Mouse (Mus musculus) lung, embryonic 14.5 days (tissue): ENCODE results near the gene Cherp. TPM values are rescaled to one million over a fixed set of nuclear protein-coding genes. Genes with fewer than 3 reads are reported as not detected.

Experiments
- ATAC-seq: fragments of 200-750 bp; cut with Nextera tagmentation; 2 replicates; pipeline ENCODE4 v1.8.0; 2017; ENCODE audit warnings: mild to moderate bottlenecking, moderate TSS enrichment, moderate library complexity; ENCODE audit not compliant: insufficient read depth
- DNase-seq: peaks from one replicate; pipeline ENCODE4 v3.0.0-alpha.2; 2015
- H3K27ac ChIP-seq: fragments of 300-500 bp; sonication (generic); 2 replicates; pipeline ENCODE4 v1.5.1; 2014; ENCODE audit warnings: low read depth, mild to moderate bottlenecking, moderate library complexity
- H3K27me3 ChIP-seq: fragments of 300-500 bp; sonication (generic); 2 replicates; pipeline ENCODE4 v1.6.1; 2014; ENCODE audit warnings: low read length, control low read depth; ENCODE audit not compliant: insufficient read depth
- H3K36me3 ChIP-seq: fragments of 300-500 bp; sonication (generic); 2 replicates; pipeline ENCODE4 v1.6.1; 2014; ENCODE audit warnings: control low read depth; ENCODE audit not compliant: insufficient read depth
- H3K4me1 ChIP-seq: fragments of 300-500 bp; sonication (generic); 2 replicates; pipeline ENCODE4 v1.6.1; 2014; ENCODE audit warnings: antibody characterized with exemption, control low read depth; ENCODE audit not compliant: insufficient read depth
- H3K4me2 ChIP-seq: fragments of 300-500 bp; sonication (generic); 2 replicates; pipeline ENCODE4 v1.6.1; 2014; ENCODE audit warnings: mild to moderate bottlenecking
- H3K4me3 ChIP-seq: fragments of 300-500 bp; sonication (generic); 2 replicates; pipeline ENCODE4 v1.5.1; 2014; ENCODE audit warnings: low read depth, low read length
- H3K9ac ChIP-seq: fragments of 300-500 bp; sonication (generic); 2 replicates; pipeline ENCODE4 v1.6.1; 2014
- H3K9me3 ChIP-seq: fragments of 300-500 bp; sonication (generic); 2 replicates; pipeline ENCODE4 v1.6.1; 2016; ENCODE audit warnings: low read depth, low read length, control low read depth
- CTCF ChIP-seq: IDR thresholded peaks from 2 replicates; pipeline ENCODE4 v1.5.1; 2016; ENCODE audit warnings: antibody characterized with exemption, low read depth
- WGBS: fragments of 180-500 bp; shearing (Covaris S2); extraction: QIAGEN DNeasy Blood & Tissue Kit; methylation state at CpG from one replicate; pipeline ENCODE4 v1.1.7; 2014; 5-methylcytosine and 5-hydroxymethylcytosine counted together
- polyA plus RNA-seq: library from polyadenylated mRNA; unstranded; fragments of >200 nt; fragmentation: Nextera tagmentation; extraction: Ambion mirVana; gene quantifications from 2 replicates; pipeline ENCODE4 v1.2.1, GENCODE M21; 2014

The Cherp gene
- polyA plus RNA-seq, 1 experiment from 2014 or later, result 80.2 TPM

DNA sequence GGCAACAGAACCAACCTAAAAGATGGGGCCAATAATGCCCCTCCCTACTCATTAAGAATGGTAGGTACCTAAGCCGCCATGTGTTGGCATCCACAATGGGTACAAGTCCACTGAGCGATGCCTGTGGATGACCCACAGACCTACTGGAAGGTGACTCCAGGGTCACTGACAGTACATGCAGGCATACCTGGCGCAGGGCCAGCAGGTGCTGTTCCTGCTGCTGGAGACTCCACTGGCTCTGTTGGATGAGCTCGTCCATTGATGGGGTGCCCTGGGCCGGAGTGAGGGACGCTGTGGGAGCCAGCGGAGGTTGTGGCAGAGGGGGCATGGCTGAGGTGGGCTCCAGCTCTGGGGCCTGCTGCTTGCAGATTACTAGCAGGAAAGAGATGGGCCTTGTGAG lies 4.3 kb downstream of the Cherp start:
- H3K9me3 ChIP-seq, result no peaks in the 10 kb centered on the region
- WGBS, result 93% methylated on average over 7 of the region's 7 CpGs
- H3K4me1 ChIP-seq, result no peaks in the 10 kb centered on the region; the same call in 1 of the 2 replicates
- ATAC-seq (no peak), DNase-seq (no peak)
- TF ChIP-seq CTCF, result no peak
- no peak overlapping the region for H3K9ac ChIP-seq
- no peak overlapping the region for H3K27ac ChIP-seq
- H3K4me2 ChIP-seq, result no peak overlapping the region
- no peaks in the 10 kb centered on the region for H3K27me3 ChIP-seq
- peaks cover 78% of the 10 kb centered on the region for H3K36me3 ChIP-seq
- H3K4me3 ChIP-seq, result no peak overlapping the region

DNA sequence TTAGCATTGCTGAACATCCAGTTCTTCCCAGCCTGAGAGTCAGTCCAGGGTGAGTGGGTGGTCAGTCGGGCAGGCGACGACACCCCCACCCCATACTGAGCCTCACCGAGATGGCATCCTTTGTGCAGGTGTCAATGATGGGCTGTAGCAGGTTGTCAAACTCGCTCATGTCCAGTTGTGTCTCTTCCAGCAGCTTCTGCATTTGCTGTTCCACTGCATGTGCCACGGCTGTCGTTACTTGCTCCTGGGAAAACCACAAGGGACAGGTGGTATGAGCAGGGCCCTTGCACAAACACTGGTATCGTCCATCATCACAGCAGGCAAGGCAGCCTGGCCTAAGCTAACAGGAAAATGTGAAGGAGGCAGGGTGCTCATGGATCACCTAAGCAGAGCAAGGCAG lies 5.0 kb downstream of the Cherp start:
- no peaks in the 10 kb centered on the region for H3K27me3 ChIP-seq
- peaks cover 85% of the 10 kb centered on the region for H3K36me3 ChIP-seq
- no peaks in the 10 kb centered on the region; the same call in 1 of the 2 replicates for H3K4me1 ChIP-seq
- ATAC-seq, result no peak
- no peak overlapping the region for H3K27ac ChIP-seq
- WGBS, result 87% methylated on average over 8 of the region's 8 CpGs
- H3K9ac ChIP-seq, result no peak overlapping the region
- H3K4me3 ChIP-seq, result no peak overlapping the region
- H3K9me3 ChIP-seq, result no peaks in the 10 kb centered on the region
- no peak for DNase-seq
- H3K4me2 ChIP-seq, result no peak overlapping the region
- no peak for TF ChIP-seq CTCF

DNA sequence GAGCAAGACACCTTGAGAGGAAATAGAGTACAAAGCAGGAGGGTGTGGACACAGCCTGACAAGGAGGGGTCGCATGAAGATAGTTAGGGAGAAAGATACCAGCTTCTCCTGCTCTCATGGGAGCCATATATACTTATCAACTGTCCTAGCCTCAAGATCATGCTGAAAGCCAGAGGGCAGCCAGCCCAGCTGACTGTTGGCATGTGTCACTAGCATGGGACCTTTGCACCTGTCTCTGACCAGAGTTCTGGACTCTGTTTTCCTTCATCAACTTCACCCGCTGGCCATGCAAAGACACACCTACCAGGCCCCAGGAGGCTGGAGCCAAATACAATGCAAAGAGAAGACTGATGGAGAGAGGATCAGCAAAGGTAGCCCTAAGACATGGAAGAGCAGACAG lies 5.8 kb downstream of the Cherp start:
- 94% methylated on average over 2 of the region's 2 CpGs for WGBS
- Histone ChIP-seq H3K36me3 (peaks cover 92% of the 10 kb centered on the region), H3K9me3 (no peaks in the 10 kb centered on the region), H3K4me3 (no peak overlapping the region), H3K27ac (no peak overlapping the region), H3K4me1 (no peaks in the 10 kb centered on the region; the same call in 1 of the 2 replicates), H3K27me3 (no peaks in the 10 kb centered on the region), H3K4me2 (no peak overlapping the region), H3K9ac (no peak overlapping the region)
- no peak for DNase-seq
- no peak for ATAC-seq
- TF ChIP-seq CTCF, result no peak

DNA sequence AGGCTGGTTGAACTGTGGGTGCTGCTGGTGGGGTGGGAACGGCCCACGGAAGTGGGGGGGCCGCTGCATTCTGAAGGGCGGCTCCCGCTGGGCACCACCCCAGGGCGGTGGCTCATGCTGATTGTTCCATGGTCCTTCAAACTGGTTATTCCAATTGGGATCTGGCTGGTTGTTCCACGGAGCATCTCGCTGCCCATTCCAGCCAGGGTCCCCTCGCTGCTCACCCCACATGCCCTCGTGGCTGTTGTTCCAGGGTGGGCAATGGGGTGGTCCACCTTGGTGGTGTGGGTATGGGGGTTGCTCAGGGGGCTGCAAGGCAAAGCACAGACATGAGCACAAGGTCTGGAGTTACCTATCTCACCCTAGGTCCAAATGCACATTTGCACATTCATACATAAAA lies 10.8 kb downstream of the Cherp start:
- peaks cover 99% of the 10 kb centered on the region for H3K36me3 ChIP-seq
- H3K27ac ChIP-seq, result no peak overlapping the region
- no peaks in the 10 kb centered on the region for H3K4me1 ChIP-seq
- H3K27me3 ChIP-seq, result no peaks in the 10 kb centered on the region
- WGBS, result 93% methylated on average over 10 of the region's 10 CpGs
- no peak overlapping the region for H3K9ac ChIP-seq
- ATAC-seq (no peak), DNase-seq (no peak)
- no peaks in the 10 kb centered on the region for H3K9me3 ChIP-seq
- H3K4me3 ChIP-seq, result no peak overlapping the region
- no peak overlapping the region for H3K4me2 ChIP-seq
- no peak for TF ChIP-seq CTCF

DNA sequence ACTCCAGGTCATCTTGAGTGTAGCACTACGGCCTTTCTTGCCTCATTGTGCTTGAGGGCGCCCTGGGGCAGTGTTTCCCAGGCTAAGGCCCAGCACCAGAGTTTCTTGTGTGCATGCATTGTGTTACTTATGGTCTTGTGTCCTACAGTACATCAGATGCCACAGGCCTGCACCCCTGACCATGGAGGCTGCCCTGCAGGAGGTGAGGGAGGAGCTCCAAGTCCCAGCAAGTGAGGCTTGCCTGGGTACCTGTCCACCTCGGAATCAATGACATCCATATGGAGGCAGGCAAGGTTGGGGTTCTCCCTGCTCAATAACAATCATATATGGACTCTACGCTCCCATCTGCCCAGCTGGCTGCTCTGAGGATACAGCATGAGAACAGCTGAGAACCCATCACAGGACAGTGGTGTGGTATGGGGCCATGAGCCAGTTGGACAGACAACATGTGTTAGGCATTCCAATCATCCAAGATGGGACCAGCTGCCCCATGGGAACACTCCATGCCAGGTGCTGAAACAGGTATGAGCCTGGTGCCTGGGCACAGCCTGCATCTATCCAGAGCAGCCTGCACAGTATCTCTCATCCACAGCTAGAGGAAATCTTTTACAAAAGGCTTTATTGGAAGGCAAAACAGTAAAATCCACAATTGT lies 15.0 kb downstream of the Cherp start:
- H3K9me3 ChIP-seq, result no peaks in the 10 kb centered on the region
- TF ChIP-seq CTCF, result no peak
- no peak overlapping the region for H3K9ac ChIP-seq
- DNase-seq, result no peak
- no peaks in the 10 kb centered on the region for H3K27me3 ChIP-seq
- no peak overlapping the region for H3K4me3 ChIP-seq
- no peak for ATAC-seq
- no peak overlapping the region for H3K4me2 ChIP-seq
- 85% methylated on average over 4 of the region's 4 CpGs for WGBS
- H3K4me1 ChIP-seq, result no peaks in the 10 kb centered on the region
- H3K27ac ChIP-seq, result no peak overlapping the region
- peaks cover 78% of the 10 kb centered on the region for H3K36me3 ChIP-seq

DNA sequence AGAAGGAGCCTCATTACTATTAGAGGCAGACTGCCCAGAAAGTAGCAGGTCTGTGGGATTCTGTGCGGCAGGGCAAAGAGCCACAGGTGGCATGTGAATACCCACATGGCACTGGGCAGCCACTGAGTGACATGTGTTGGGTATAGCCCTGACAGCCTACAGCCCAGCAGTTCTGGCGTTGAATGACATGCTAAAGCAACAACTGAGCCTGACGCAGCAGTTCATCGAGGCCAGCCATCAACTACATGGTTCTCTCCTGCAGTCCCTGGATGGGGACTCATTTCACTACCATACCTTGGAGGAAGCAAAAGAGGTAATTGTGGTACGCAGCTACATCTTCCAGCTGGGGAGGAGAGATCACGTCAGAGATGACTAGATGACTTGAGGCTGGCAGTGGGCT lies 16.6 kb downstream of the Cherp start:
- no peak overlapping the region for H3K4me2 ChIP-seq
- TF ChIP-seq CTCF, result no peak
- no peak overlapping the region for H3K27ac ChIP-seq
- 76% methylated on average over 6 of the region's 6 CpGs for WGBS
- no peaks in the 10 kb centered on the region for H3K9me3 ChIP-seq
- ATAC-seq, result no peak
- H3K9ac ChIP-seq, result no peak overlapping the region
- peaks cover 70% of the 10 kb centered on the region for H3K36me3 ChIP-seq
- no peaks in the 10 kb centered on the region for H3K27me3 ChIP-seq
- H3K4me3 ChIP-seq, result no peak overlapping the region
- DNase-seq, result no peak
- no peaks in the 10 kb centered on the region for H3K4me1 ChIP-seq

DNA sequence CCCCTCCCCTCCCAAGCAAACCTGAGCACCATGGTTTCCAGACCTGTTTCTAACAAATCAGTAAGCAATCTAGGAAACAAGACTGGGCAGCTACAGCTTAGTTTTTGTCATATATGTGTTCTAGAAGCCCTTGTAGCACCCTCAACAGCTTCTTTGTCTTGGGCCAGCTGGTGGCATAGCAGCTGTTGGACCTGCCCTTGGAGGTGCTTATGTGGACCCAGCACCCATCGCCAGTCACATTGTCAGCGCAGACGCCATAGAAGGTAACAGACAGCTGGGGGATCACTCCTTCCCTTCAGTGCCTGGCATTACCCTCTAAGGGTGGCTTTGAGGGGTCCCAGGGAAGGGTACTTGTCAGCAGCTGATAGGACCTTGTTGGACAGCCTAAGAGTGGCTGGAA lies 17.2 kb downstream of the Cherp start:
- TF ChIP-seq CTCF, result no peak
- H3K27me3 ChIP-seq, result no peaks in the 10 kb centered on the region
- no peak overlapping the region for H3K27ac ChIP-seq
- no peaks in the 10 kb centered on the region for H3K9me3 ChIP-seq
- H3K9ac ChIP-seq, result no peak overlapping the region
- H3K4me3 ChIP-seq, result no peak overlapping the region
- 86% methylated on average over 3 of the region's 3 CpGs for WGBS
- no peak overlapping the region for H3K4me2 ChIP-seq
- no peak for DNase-seq
- no peak for ATAC-seq
- H3K36me3 ChIP-seq, result peaks cover 70% of the 10 kb centered on the region
- H3K4me1 ChIP-seq, result no peaks in the 10 kb centered on the region
